Comparison of ENCODE assay signal across 7 mouse cellular contexts in genomic region chr8:94916311-94916959, GRCm38 (mm10). TPM values are rescaled to one million over a fixed set of nuclear protein-coding genes. Genes with fewer than 3 reads are reported as not detected.
DNase-seq lines count a peak whose midpoint lies in the region; ATAC-seq and TF ChIP-seq lines count a peak whose summit lies in the region.

No protein-coding gene starts in this region.

- intact Hi-C loops in left cerebral cortex, postnatal 25 days (cut with DNase I): no loop called here

- 0 out of 2 replicates have a peak overlapping the region, but pooled peaks have one; percentile 1 for H3K9ac ChIP-seq in forebrain, embryonic 13.5 days
- no peak overlapping the region; the same call in 1 of the 2 replicates for H3K9ac ChIP-seq in liver, embryonic 14.5 days (replicated peaks)

- WGBS in forebrain, embryonic 13.5 days: 45% methylated on average over 9 of the region's 9 CpGs
- 22% methylated on average over 9 of the region's 9 CpGs for WGBS in liver, embryonic 14.5 days (ENCODE audit: insufficient replicate concordance)

- peak overlapping the region; percentile 62 for H3K4me3 ChIP-seq in forebrain, embryonic 13.5 days
- H3K4me3 ChIP-seq in liver, embryonic 14.5 days (ENCODE audit: insufficient read depth in 1 of 2, low read depth in 2 of 2, low read length in 2 of 2): peak overlapping the region; percentile 62 to 76; a peak in 2 of 4 replicates

- peak overlapping the region; percentile 82 for H3K4me2 ChIP-seq in forebrain, embryonic 13.5 days
- peak overlapping the region; percentile 95 for H3K4me2 ChIP-seq in liver, embryonic 14.5 days (ENCODE audit: low read depth)

- no peak overlapping the region for H3K27ac ChIP-seq in forebrain, embryonic 13.5 days
- H3K27ac ChIP-seq in liver, embryonic 14.5 days: no peak overlapping the region

- TF ChIP-seq EP300 in liver, embryonic 14.5 days (IDR thresholded peaks at IDR 0.05; ENCODE audit: low read depth): no peak

- peaks cover 47% of the 10 kb centered on the region for H3K27me3 ChIP-seq in forebrain, embryonic 13.5 days
- peaks cover 6% of the 10 kb centered on the region; the same call in 1 of the 2 replicates for H3K27me3 ChIP-seq in liver, embryonic 14.5 days (ENCODE audit: control insufficient read depth, insufficient read depth, low read length)

- TF ChIP-seq CTCF in liver, embryonic 14.5 days (IDR thresholded peaks at IDR 0.05; ENCODE audit: low read depth): no peak

- H3K9me3 ChIP-seq in forebrain, embryonic 13.5 days (replicated peaks): no peaks in the 10 kb centered on the region
- H3K9me3 ChIP-seq in liver, embryonic 14.5 days (ENCODE audit: control insufficient read depth, low read length): no peaks in the 10 kb centered on the region

- no peak for ATAC-seq in forebrain, embryonic 13.5 days
- no peak for ATAC-seq in liver, embryonic 14.5 days (ENCODE audit: insufficient read depth)

- no peaks in the 10 kb centered on the region for H3K36me3 ChIP-seq in forebrain, embryonic 13.5 days (ENCODE audit: poor library complexity, severe bottlenecking)
- no peaks in the 10 kb centered on the region for H3K36me3 ChIP-seq in liver, embryonic 14.5 days (replicated peaks; ENCODE audit: control insufficient read depth, insufficient read depth, low read depth)

- DNase-seq in retina, postnatal 1 day: peak; percentile 22
- no peak for DNase-seq in retina, embryonic 14.5 days (ENCODE audit: low spot score)
- DNase-seq in liver, embryonic 14.5 days (ENCODE audit: low read depth in 3 of 3, low spot score in 3 of 3): no peak
- DNase-seq in natural killer cell, adult 2 months (ENCODE audit: low spot score in 2 of 2): no peak
- DNase-seq in left cerebral cortex, postnatal 25 days (ENCODE audit: low spot score in 2 of 2): no peak
- no peak for DNase-seq in right cerebral cortex, postnatal 36 days (ENCODE audit: low spot score in 2 of 2)

- peaks cover 51% of the 10 kb centered on the region for H3K4me1 ChIP-seq in forebrain, embryonic 13.5 days
- peaks cover 5 to 17% of the 10 kb centered on the region in 2 experiments for H3K4me1 ChIP-seq in liver, embryonic 14.5 days (replicated peaks; ENCODE audit: control insufficient read depth in 2 of 2, insufficient read depth in 2 of 2, low read length in 1 of 2)

RNA-seq across cellular contexts. Expression of gene Ccdc102a, which starts 1.5 kb away (rescaled TPM):
- polyA plus RNA-seq in forebrain, embryonic 13.5 days (2015; fragmentation: Nextera tagmentation; extraction: Ambion mirVana): 5.6 TPM in 2 replicates
- 2.2 and 2.6 TPM in 2 replicates for polyA plus RNA-seq in liver, embryonic 14.5 days (2012; rRNA removed)
- 2.7 and 2.8 TPM in 2 replicates for polyA plus RNA-seq in liver, embryonic 14.5 days (2014; fragmentation: Nextera tagmentation; extraction: Ambion mirVana)
- total RNA-seq in left cerebral cortex, postnatal 25 days (2021): 1 to 10 TPM; 1.5 to 1.7 TPM

RNA-seq across cellular contexts. Expression of gene Adgrg5, which starts 7.1 kb away (rescaled TPM):
- polyA plus RNA-seq in forebrain, embryonic 13.5 days (2015; fragmentation: Nextera tagmentation; extraction: Ambion mirVana): 0.19 TPM in 1 of 2 replicates, not detected in the other
- 0.45 and 0.54 TPM in 2 replicates for polyA plus RNA-seq in liver, embryonic 14.5 days (2012; rRNA removed)
- 0.14 and 0.67 TPM in 2 replicates for polyA plus RNA-seq in liver, embryonic 14.5 days (2014; fragmentation: Nextera tagmentation; extraction: Ambion mirVana)
- not detected for total RNA-seq in left cerebral cortex, postnatal 25 days (2021)

RNA-seq across cellular contexts. Expression of gene Dok4, which starts 40.3 kb away (rescaled TPM):
- 38.2 and 39.2 TPM in 2 replicates for polyA plus RNA-seq in forebrain, embryonic 13.5 days (2015; fragmentation: Nextera tagmentation; extraction: Ambion mirVana)
- 10.3 and 11.1 TPM in 2 replicates for polyA plus RNA-seq in liver, embryonic 14.5 days (2012; rRNA removed)
- polyA plus RNA-seq in liver, embryonic 14.5 days (2014; fragmentation: Nextera tagmentation; extraction: Ambion mirVana): 7.2 and 9.6 TPM in 2 replicates
- 10 to 100 TPM; 23.2 to 25.6 TPM for total RNA-seq in left cerebral cortex, postnatal 25 days (2021)

RNA-seq across cellular contexts. Expression of gene Adgrg1, which starts 58.1 kb away (rescaled TPM):
- 156 and 178 TPM in 2 replicates for polyA plus RNA-seq in forebrain, embryonic 13.5 days (2015; fragmentation: Nextera tagmentation; extraction: Ambion mirVana)
- 46.8 and 55.8 TPM in 2 replicates for polyA plus RNA-seq in liver, embryonic 14.5 days (2012; rRNA removed)
- 41.1 and 59.5 TPM in 2 replicates for polyA plus RNA-seq in liver, embryonic 14.5 days (2014; fragmentation: Nextera tagmentation; extraction: Ambion mirVana)
- 10 to 100 TPM; 67.2 to 94.5 TPM for total RNA-seq in left cerebral cortex, postnatal 25 days (2021)

RNA-seq across cellular contexts. Expression of gene Polr2c, which starts 59.2 kb away (rescaled TPM):
- polyA plus RNA-seq in forebrain, embryonic 13.5 days (2015; fragmentation: Nextera tagmentation; extraction: Ambion mirVana): 170 TPM in 2 replicates
- polyA plus RNA-seq in liver, embryonic 14.5 days (2012; rRNA removed): 51.6 and 54.4 TPM in 2 replicates
- 73.5 and 82.2 TPM in 2 replicates for polyA plus RNA-seq in liver, embryonic 14.5 days (2014; fragmentation: Nextera tagmentation; extraction: Ambion mirVana)
- total RNA-seq in left cerebral cortex, postnatal 25 days (2021): 10 to 100 TPM; 67.4 to 76.6 TPM
